Mouse (Mus musculus): ENCODE data around the gene Mccc1.

- TF ChIP-seq CTCF (IDR thresholded peaks at IDR 0.05; ENCODE audit: borderline replicate concordance, insufficient read depth, low read depth, low read length) (no peak), POLR2A (IDR thresholded peaks at IDR 0.05; ENCODE audit: borderline replicate concordance, insufficient read depth, low read length) (no peak)
Observed at GRCm38 (mm10) chr3:35953816-35954215, 46.7 kb downstream of the Mccc1 start.
